Mouse (Mus musculus): Measurements from ENCODE around the gene Gas7. TPM values are rescaled to one million over a fixed set of nuclear protein-coding genes. Genes with fewer than 3 reads are reported as not detected.

The Gas7 gene
- polyA plus RNA-seq, 1 experiment = not detected

GRCm38 (mm10) chr11:67642421-67642820 is 187.2 kb downstream of the Gas7 start:
- TF ChIP-seq GATA1 (IDR thresholded peaks at IDR 0.05; ENCODE audit: low read length) = no peak

GRCm38 (mm10) chr11:67642835-67643234 is 187.6 kb downstream of the Gas7 start:
- no peak for TF ChIP-seq GATA1 (IDR thresholded peaks at IDR 0.05; ENCODE audit: low read length)

GRCm38 (mm10) chr11:67643465-67643864 is 188.2 kb downstream of the Gas7 start:
- TF ChIP-seq GATA1 (IDR thresholded peaks at IDR 0.05; ENCODE audit: low read length) = no peak

- TF ChIP-seq GATA1 (IDR thresholded peaks at IDR 0.05; ENCODE audit: low read length) = no peak
Measured at GRCm38 (mm10) chr11:67644632-67645149, 189.5 kb downstream of the Gas7 start.

GRCm38 (mm10) chr11:67647745-67648144 is 192.5 kb downstream of the Gas7 start:
- no peak for TF ChIP-seq GATA1 (IDR thresholded peaks at IDR 0.05; ENCODE audit: low read length)

- no peak for TF ChIP-seq GATA1 (IDR thresholded peaks at IDR 0.05; ENCODE audit: low read length)
Measured at GRCm38 (mm10) chr11:67648651-67649407, 193.6 kb downstream of the Gas7 start.

GRCm38 (mm10) chr11:67649971-67650707 is 194.9 kb downstream of the Gas7 start:
- no peak for TF ChIP-seq GATA1 (IDR thresholded peaks at IDR 0.05; ENCODE audit: low read length)

- no peak for TF ChIP-seq GATA1 (IDR thresholded peaks at IDR 0.05; ENCODE audit: low read length)
Measured at GRCm38 (mm10) chr11:67651731-67652130, 196.5 kb downstream of the Gas7 start.

GRCm38 (mm10) chr11:67652194-67652892 is 197.1 kb downstream of the Gas7 start:
- TF ChIP-seq GATA1 (IDR thresholded peaks at IDR 0.05; ENCODE audit: low read length) = no peak

GRCm38 (mm10) chr11:67652893-67653255 is 197.6 kb downstream of the Gas7 start:
- TF ChIP-seq GATA1 (IDR thresholded peaks at IDR 0.05; ENCODE audit: low read length) = no peak

GRCm38 (mm10) chr11:67653521-67654090 is 198.4 kb downstream of the Gas7 start:
- no peak for TF ChIP-seq GATA1 (IDR thresholded peaks at IDR 0.05; ENCODE audit: low read length)

GRCm38 (mm10) chr11:67654514-67654913 is 199.3 kb downstream of the Gas7 start:
- TF ChIP-seq GATA1 (IDR thresholded peaks at IDR 0.05; ENCODE audit: low read length) = no peak

GRCm38 (mm10) chr11:67655236-67655959 is 200.2 kb downstream of the Gas7 start:
- no peak for TF ChIP-seq GATA1 (IDR thresholded peaks at IDR 0.05; ENCODE audit: low read length)

- TF ChIP-seq GATA1 (IDR thresholded peaks at IDR 0.05; ENCODE audit: low read length) = no peak
Measured at GRCm38 (mm10) chr11:67656366-67656765, 201.1 kb downstream of the Gas7 start.

GRCm38 (mm10) chr11:67656811-67657210 is 201.6 kb downstream of the Gas7 start:
- no peak for TF ChIP-seq GATA1 (IDR thresholded peaks at IDR 0.05; ENCODE audit: low read length)
